Mouse (Mus musculus) thymus, adult 2 months (tissue): ENCODE results near the gene Olfr432.

ENCODE experiments used
- CTCF ChIP-seq: fragments of 200-500 bp; IDR thresholded peaks from 2 replicates; pipeline ENCODE4 v1.5.1; 2012; ENCODE audit warnings: mild to moderate bottlenecking, control low read depth, low read length, moderate library complexity, borderline replicate concordance; ENCODE audit not compliant: control insufficient read depth, poor library complexity, insufficient read depth; ENCODE audit errors: extremely low read depth
- POLR2A ChIP-seq: fragments of 200-500 bp; IDR thresholded peaks from 2 replicates; pipeline ENCODE4 v1.6.1; 2012; ENCODE audit warnings: mild to moderate bottlenecking, low read length, control low read depth, moderate library complexity; ENCODE audit not compliant: control insufficient read depth, poor library complexity, insufficient read depth; ENCODE audit errors: extremely low read depth

DNA sequence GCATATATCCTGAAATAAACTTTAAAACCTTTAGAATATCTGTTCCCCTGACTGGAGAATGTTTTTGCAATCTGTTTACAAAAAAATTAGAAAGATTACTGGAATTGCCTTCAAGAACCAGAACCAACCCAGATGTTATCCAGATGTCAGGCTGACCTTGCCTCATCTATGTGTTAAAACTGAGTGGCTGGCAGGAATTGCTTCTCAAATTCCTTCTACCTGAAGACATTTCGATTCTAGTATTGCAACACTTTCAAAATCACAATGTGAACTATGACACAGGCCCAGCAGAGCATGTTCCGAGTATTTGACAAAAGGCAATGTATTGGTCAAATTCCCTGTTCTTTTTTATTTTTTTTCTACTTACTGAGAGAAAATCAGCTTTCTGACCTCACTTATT lies 4.6 kb upstream of the Olfr432 start:
- no peak for TF ChIP-seq CTCF
- no peak for TF ChIP-seq POLR2A
